Mouse (Mus musculus) olfactory bulb, adult 2 months (tissue): ENCODE measurements at regions not wholly inside any gene's neighbourhood (a gene's known extent, or its start where the extent isn't known, plus 50 kb on each side); places are given as distances from the start of the nearest gene placed in this dataset.
A peak's percentile ranks its signal among the peaks of the same experiment; 100 is the strongest.
"Not testable (repeated sequence)": the region's sequence is repeated elsewhere in the genome, so short reads cannot be mapped to it uniquely, and the experiment has no call there.

Source experiments
- H3K27ac ChIP-seq: fragments of 200-500 bp; 2 replicates; pipeline ENCODE4 v1.5.1; 2012; ENCODE audit warnings: low read depth, low read length; ENCODE audit not compliant: insufficient read depth
- H3K4me1 ChIP-seq: fragments of 200-500 bp; 2 replicates; pipeline ENCODE4 v1.6.1; 2012; ENCODE audit warnings: low read length; ENCODE audit not compliant: control insufficient read depth, insufficient read depth
- H3K4me3 ChIP-seq: fragments of 200-500 bp; 2 replicates; pipeline ENCODE4 v1.5.1; 2012; ENCODE audit warnings: mild to moderate bottlenecking, low read depth, low read length, moderate library complexity; ENCODE audit not compliant: insufficient read depth
- CTCF ChIP-seq: fragments of 200-500 bp; IDR thresholded peaks from 2 replicates; pipeline ENCODE4 v1.5.1; 2012; ENCODE audit warnings: low read depth, mild to moderate bottlenecking, low read length, moderate library complexity; ENCODE audit not compliant: insufficient read depth
- POLR2A ChIP-seq: fragments of 200-500 bp; IDR thresholded peaks from 2 replicates; pipeline ENCODE4 v1.6.1; 2012; ENCODE audit warnings: mild to moderate bottlenecking, low read depth, low read length, moderate library complexity; ENCODE audit not compliant: insufficient read depth
- WGBS: fragments of 180-500 bp; shearing (Covaris S2); methylation state at CpG from one replicate; pipeline ENCODE4 v1.1.7; 2018; 5-methylcytosine and 5-hydroxymethylcytosine counted together

GRCm38 (mm10) chr5:97299631-97300030 lies 92.5 kb downstream of the Naa11 start:
- H3K4me3 ChIP-seq, result no peak overlapping the region
- no peak overlapping the region for H3K27ac ChIP-seq
- TF ChIP-seq POLR2A, result no peak
- TF ChIP-seq CTCF, result no peak
- 74% methylated on average over 5 of the region's 5 CpGs for WGBS
- H3K4me1 ChIP-seq, result no peaks in the 10 kb centered on the region

- H3K4me3 ChIP-seq, result no peak overlapping the region
- WGBS, result 77% methylated on average over 3 of the region's 3 CpGs
- H3K4me1 ChIP-seq, result no peaks in the 10 kb centered on the region
- TF ChIP-seq POLR2A, result no peak
- no peak for TF ChIP-seq CTCF
- H3K27ac ChIP-seq, result no peak overlapping the region
Measured at GRCm38 (mm10) chr5:97296213-97296612, 96.0 kb downstream of the Naa11 start.

- TF ChIP-seq POLR2A (no peak), CTCF (no peak)
- 22% methylated on average over 2 of the region's 2 CpGs for WGBS
- Histone ChIP-seq H3K4me1 (peaks cover 3% of the 10 kb centered on the region; the same call in 1 of the 2 replicates), H3K27ac (no peak overlapping the region), H3K4me3 (no peak overlapping the region)
Measured at GRCm38 (mm10) chr5:97290166-97290681, 102.0 kb downstream of the Naa11 start.

- peaks cover 3% of the 10 kb centered on the region; the same call in 1 of the 2 replicates for H3K4me1 ChIP-seq
- no peak overlapping the region; the same call in 1 of the 2 replicates for H3K27ac ChIP-seq
- TF ChIP-seq POLR2A (no peak), CTCF (no peak)
- no peak overlapping the region for H3K4me3 ChIP-seq
- 19% methylated on average over 8 of the region's 8 CpGs for WGBS
Measured at GRCm38 (mm10) chr5:97289401-97290165, 102.6 kb downstream of the Naa11 start.

- 88% methylated on average over 5 of the region's 5 CpGs for WGBS
- Histone ChIP-seq H3K27ac (no peak overlapping the region), H3K4me3 (no peak overlapping the region), H3K4me1 (no peaks in the 10 kb centered on the region)
- TF ChIP-seq POLR2A (no peak), CTCF (no peak)
Measured at GRCm38 (mm10) chr5:97279455-97279854, 112.7 kb downstream of the Naa11 start.

DNA sequence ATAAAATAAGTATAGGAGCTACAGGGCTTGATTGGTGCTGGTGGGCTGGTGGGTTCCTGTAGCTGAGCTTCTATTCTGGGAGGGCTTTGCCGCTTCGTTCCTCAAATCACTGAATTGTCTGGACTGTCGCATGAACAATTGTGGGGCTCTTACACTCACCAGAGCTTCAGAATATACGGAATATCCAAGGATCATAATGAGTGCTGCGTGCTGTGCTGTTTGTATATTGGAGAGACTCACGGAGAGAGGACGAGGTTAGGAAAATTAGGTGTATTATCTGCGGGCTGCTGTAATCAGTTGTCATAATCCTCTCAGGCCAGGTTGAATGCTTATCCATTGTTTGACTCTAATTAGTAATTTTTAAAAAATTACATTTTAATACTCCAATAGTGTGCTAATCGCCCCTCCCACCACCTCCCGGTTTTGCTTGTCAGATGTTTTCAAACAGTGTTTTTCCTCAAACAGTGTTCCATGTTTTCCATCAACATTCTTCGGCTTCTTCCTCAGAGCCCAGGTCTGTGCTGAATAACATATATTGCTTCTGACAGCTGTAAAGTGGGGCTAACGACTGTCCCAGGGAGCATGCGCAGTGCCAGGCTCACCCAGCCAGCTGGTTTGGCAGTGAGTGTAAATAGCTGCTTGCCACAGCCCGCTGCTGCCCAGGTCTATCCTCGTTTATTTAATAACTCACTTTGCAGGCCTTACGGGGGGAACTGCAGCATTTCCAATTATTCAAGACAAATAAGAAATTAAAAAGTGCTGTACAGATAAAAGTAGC lies 114.2 kb downstream of the Naa11 start:
- WGBS, result 30% methylated on average over 16 of the region's 16 CpGs
- TF ChIP-seq POLR2A, result no peak
- no peak for TF ChIP-seq CTCF
- H3K27ac ChIP-seq, result no peak overlapping the region
- H3K4me1 ChIP-seq, result no peaks in the 10 kb centered on the region
- H3K4me3 ChIP-seq, result peak overlapping the region; percentile 29

GRCm38 (mm10) chr5:97276724-97277123 lies 115.5 kb downstream of the Naa11 start:
- Histone ChIP-seq H3K4me1 (no peaks in the 10 kb centered on the region), H3K4me3 (no peak overlapping the region), H3K27ac (no peak overlapping the region)
- 83% methylated on average over 5 of the region's 5 CpGs for WGBS
- TF ChIP-seq CTCF (no peak), POLR2A (no peak)

DNA sequence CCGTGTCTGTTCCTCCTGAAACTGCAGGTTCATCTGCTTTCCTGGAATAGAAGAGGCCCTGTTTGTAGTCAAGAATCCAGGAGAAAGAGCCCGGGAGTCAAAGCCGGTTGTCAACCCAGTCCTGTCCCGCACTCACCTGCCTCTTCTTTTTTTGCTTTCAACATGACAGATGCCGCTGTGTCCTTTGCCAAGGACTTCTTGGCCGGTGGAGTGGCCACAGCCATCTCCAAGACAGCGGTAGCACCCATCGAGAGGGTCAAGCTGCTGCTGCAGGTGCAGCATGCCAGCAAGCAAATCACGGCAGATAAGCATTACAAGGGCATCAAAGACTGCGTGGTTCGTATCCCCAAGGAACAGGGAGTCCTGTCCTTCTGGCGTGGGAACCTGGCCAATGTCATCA lies 127.5 kb downstream of the Naa11 start:
- H3K4me3 ChIP-seq, H3K4me1 ChIP-seq, H3K27ac ChIP-seq: not testable (repeated sequence)
- WGBS, result 92% methylated on average over 12 of the region's 12 CpGs

DNA sequence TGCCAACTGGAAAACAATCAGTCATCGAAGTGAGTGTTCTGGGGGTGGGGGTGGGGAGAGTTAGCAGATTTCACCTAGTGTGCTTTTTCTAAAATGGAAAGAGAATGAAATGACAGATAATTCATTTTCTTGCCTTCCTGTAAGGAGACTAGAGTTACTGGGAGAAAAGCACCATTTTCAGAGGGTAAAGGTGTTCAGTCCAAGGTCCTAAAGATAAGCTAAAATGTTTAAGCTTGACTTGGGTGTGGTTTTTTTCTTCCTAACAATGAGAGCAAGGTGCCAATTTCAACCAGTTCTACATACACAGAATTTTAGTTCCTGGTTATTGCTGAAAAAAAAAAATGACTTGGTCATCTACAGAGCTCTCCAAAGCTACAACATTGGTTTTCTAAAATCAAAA lies 135.1 kb downstream of the Naa11 start:
- no peak for TF ChIP-seq POLR2A
- TF ChIP-seq CTCF, result no peak

More for the DNA sequence above, 135.1 kb downstream of the Naa11 start:
- H3K27ac ChIP-seq, result no peak overlapping the region
- WGBS, result 89% methylated on average over 1 of the region's 1 CpGs
- H3K4me3 ChIP-seq, result no peak overlapping the region
- no peaks in the 10 kb centered on the region for H3K4me1 ChIP-seq
